Mouse (Mus musculus): ENCODE measurements around the gene Adcy2. TPM values are rescaled to one million over a fixed set of nuclear protein-coding genes. Genes with fewer than 3 reads are reported as not detected.

Adcy2 gene
- total RNA-seq, 2 experiments from 2014 or later, result 0.33 to 0.43 TPM

GRCm38 (mm10) chr13:68981048-68981447, 18.3 kb downstream of the Adcy2 start:
- intact Hi-C loops (cut with DNase I), result no loop called here
- DNase-seq, result no peak

DNA sequence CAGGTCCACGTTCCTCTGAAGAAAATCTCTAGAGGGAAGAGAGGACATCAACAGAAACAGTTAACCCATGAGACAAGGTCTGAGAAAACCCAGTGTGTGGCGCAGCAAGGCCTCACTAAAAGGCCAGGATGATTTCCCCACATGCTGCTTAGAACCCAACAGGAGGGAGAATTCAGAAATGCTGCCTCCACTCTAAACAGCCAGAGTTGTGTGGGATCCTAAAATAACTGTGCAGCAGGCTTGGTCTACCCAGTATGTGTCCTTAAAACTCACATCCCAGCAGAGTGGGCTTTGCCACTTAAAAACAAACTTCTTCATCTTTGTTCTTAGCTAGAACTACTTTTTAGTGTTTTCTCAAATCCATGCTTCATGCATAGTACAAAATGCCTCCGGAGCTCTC, 26.2 kb downstream of the Adcy2 start:
- no peak for DNase-seq
- intact Hi-C loops (cut with DNase I), result no loop called here

- intact Hi-C loops (cut with DNase I), result no loop called here
- DNase-seq, result no peak
Measured at GRCm38 (mm10) chr13:68961580-68961979, 37.8 kb downstream of the Adcy2 start.

- DNase-seq, result no peak
Measured at GRCm38 (mm10) chr13:68960513-68960912, 38.8 kb downstream of the Adcy2 start.

DNA sequence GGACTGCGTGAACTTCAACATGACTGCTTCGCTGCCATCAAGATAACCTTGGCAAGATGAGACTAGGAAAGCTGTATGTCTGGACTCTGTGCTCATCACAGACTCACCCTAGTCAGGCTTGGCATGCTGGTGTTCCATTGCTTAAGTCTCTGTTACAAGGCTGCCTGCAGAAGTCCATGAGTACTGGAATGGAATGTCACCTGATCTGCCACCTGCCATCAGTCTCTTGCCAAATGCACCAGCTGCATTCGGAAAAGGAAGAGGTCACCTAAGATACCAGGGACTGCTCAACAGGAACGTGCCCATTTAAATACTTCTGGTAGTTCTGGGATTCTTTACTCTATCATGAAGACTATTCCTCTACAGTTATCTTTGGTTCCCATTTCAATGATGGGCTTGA, 39.9 kb downstream of the Adcy2 start:
- no peak for DNase-seq
- intact Hi-C loops (cut with DNase I), result no loop called here

More at GRCm38 (mm10) chr13:68960513-68960912, 38.8 kb downstream of the Adcy2 start:
- intact Hi-C loops (cut with DNase I), result no loop called here

DNA sequence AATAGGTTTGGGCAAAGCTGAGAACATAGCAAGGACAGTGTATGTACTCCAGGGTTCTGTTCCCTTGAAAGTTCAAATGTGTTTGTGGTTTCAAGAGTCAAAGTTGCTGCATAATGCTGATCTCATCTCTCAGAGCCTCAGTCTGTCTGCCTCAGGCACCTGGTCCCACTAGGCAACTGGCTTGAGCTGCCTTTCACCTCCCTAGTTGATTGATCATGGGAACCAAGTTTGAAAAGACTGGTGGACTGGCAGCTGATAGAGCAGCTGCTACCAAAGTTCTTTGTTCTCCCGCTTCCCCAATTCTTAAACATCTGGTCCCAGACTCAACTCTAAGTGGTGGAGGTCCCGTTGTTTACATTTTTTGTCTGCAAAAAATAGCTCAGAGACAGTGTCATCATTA, 56.6 kb downstream of the Adcy2 start:
- intact Hi-C loops (cut with DNase I), result no loop called here
- no peak for DNase-seq

GRCm38 (mm10) chr13:68941429-68941828, 57.9 kb downstream of the Adcy2 start:
- DNase-seq, result no peak
- intact Hi-C loops (cut with DNase I), result no loop called here

GRCm38 (mm10) chr13:68932283-68932647, 67.1 kb downstream of the Adcy2 start:
- intact Hi-C loops (cut with DNase I), result no loop called here
- DNase-seq, result no peak

- no peak for DNase-seq
- intact Hi-C loops (cut with DNase I), result no loop called here
Measured at GRCm38 (mm10) chr13:68931602-68932282, 67.6 kb downstream of the Adcy2 start.

- intact Hi-C loops (cut with DNase I), result no loop called here
- DNase-seq, result no peak
Measured at GRCm38 (mm10) chr13:68928469-68928868, 70.9 kb downstream of the Adcy2 start.

GRCm38 (mm10) chr13:68913666-68914288, 85.6 kb downstream of the Adcy2 start:
- no peak for DNase-seq
- intact Hi-C loops (cut with DNase I), result no loop called here

DNA sequence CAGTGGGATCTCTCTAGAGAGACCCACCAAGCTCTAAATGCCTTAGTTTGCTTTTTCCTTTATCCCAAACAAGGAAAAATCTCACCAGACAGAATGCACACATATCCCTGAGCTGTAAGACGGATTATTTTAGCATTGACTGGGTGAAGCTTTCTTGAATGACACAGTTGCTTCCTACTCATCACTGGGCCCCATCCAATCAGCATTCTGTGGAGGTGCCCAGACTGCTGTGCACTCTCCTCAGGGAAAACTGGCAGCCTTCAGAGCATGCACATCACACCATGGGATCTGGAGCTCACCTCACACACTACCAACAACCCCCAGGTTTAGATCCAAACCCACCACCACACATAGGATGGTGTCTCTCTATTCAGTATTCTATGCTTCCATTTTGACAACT, 92.7 kb downstream of the Adcy2 start:
- intact Hi-C loops (cut with DNase I), result no loop called here
- DNase-seq, result no peak

DNA sequence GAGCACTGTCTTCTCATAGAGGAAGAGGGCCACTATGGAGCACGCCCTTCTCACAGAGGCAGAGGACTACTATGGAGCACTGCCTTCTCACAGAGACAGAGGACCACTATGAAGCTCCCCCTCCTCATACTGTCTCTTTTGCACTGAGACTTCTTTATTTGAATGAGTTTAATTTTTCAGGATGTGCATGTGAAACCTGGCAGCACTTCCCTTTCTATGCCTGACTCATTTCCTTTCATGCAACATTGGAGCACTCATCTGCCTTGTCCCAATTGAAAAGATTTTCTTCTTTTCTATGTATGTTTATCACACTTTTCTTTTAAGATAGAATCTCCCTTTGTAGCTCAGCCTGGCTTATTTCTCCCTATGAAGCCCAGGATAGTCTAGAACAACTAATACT, 96.6 kb downstream of the Adcy2 start:
- intact Hi-C loops (cut with DNase I), result no loop called here
- no peak for DNase-seq

GRCm38 (mm10) chr13:68889929-68890593, 109.3 kb downstream of the Adcy2 start:
- no peak for DNase-seq
- intact Hi-C loops (cut with DNase I), result no loop called here

DNA sequence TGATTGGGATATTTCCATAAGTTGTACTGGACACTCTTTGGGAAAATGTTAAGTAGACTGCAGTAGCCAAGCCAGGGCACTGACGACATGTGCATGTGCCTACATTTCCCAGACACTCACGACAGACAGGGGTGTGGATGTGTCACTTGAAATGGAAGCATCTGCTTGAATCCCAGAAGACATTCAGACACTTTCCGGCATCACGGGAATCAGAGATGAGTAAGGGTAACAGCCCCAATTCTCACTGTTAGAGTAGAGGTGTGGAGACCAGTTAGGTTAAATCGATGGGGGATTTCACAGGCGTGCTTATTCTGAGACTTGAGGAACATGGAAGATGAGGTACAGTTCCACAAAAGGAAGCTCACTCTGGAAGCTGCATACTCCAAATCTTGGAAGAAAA, 130.6 kb downstream of the Adcy2 start:
- DNase-seq, result no peak
- intact Hi-C loops (cut with DNase I), result no loop called here

GRCm38 (mm10) chr13:68867940-68868655, 131.2 kb downstream of the Adcy2 start:
- intact Hi-C loops (cut with DNase I), result no loop called here
- DNase-seq, result no peak

- DNase-seq, result no peak
Measured at GRCm38 (mm10) chr13:68860036-68860435, 139.3 kb downstream of the Adcy2 start.

DNA sequence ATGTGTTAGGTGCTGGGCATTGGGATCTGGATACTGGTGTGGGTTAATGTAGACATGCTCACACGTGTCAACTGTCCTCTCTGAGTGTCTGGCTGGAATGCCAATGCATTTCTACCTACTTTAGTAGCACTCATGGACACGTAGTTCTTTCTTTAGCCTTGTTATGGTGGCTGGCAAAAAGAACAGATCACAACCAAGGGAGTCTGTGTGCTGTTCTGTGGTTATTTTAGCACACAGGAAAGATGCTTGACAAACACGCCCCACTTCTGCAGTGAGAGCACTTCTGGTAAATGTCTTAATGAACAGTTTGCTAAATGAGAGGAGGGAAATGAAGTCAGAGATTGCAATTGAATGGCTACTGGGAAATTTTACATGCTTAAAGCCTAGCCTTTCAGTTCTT, 151.1 kb downstream of the Adcy2 start:
- no peak for DNase-seq
- intact Hi-C loops (cut with DNase I), result no loop called here

More at GRCm38 (mm10) chr13:68860036-68860435, 139.3 kb downstream of the Adcy2 start:
- intact Hi-C loops (cut with DNase I), result no loop called here

DNA sequence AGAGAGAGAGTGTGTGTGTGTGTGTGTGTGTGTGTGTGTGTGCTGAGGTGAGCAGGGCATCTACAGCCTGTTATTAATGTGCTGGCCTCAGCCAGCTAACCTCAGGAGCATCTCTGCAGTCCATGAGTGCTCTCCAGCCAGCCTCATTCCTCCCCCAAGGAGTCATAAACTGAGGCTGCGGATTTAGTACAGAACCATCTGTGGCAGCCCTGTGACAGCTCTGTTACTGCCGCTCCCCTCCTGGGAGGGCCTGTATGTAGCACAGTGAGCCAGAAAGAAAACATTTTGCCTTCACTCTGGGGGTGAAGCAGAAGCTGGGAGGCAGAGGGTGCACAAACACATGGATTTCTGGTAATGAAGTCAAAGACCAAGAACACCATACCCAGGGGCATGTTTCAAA, 159.8 kb downstream of the Adcy2 start:
- DNase-seq, result no peak
- intact Hi-C loops (cut with DNase I), result no loop called here

- no peak for DNase-seq
- intact Hi-C loops (cut with DNase I), result no loop called here
Measured at GRCm38 (mm10) chr13:68836183-68836582, 163.2 kb downstream of the Adcy2 start.

DNA sequence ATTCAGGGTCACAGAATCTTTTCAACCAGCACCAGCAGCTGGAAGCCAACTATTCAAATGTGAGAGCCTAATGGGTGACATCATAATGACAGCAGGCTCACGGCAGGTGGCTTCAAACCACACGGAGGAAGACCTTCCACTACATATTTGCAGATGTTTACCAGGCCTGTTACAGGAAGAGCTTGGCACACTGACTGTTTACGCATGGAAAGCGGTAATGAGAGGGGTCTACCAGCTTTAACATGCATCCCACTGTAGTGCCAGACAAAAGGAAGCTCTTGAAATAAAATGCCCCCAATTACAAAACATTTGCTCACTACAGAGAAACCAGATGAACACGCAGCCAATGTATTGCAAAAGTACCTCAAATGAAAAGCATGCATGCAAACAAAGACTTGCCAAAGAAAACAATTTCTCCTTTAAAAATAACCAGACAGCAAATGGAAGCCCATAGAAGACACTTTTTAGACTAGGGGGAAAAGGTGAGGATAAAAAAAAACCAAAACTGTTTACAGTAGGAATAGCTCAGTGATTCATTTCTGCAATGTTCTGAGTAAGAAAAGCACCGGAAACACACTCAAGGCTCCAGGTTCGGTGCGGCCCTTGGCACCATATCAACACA, 163.8 kb downstream of the Adcy2 start:
- intact Hi-C loops (cut with DNase I), result no loop called here
- DNase-seq, result no peak

Measured in heart, postnatal 36 days (tissue).